Mouse (Mus musculus) E14TG2a.4 (cell line): ENCODE data around the gene Nrm.

Source experiments
- H3K27me3 ChIP-seq: 2 replicates; pipeline ENCODE4 v1.6.1; 2014; ENCODE audit warnings: low read length, control low read depth; ENCODE audit not compliant: insufficient read depth
- H3K36me3 ChIP-seq: 2 replicates; pipeline ENCODE4 v1.6.1; 2014; ENCODE audit warnings: low read length, control low read depth; ENCODE audit not compliant: insufficient read depth
- H3K4me1 ChIP-seq: replicated peaks from 2 replicates; pipeline ENCODE4 v1.6.1; 2014; ENCODE audit warnings: low read depth, low read length, control low read depth
- H3K4me3 ChIP-seq: replicated peaks from 2 replicates; pipeline ENCODE4 v1.5.1; 2014; ENCODE audit warnings: mild to moderate bottlenecking, low read length
- H3K9me3 ChIP-seq: 2 replicates; pipeline ENCODE4 v1.6.1; 2014; ENCODE audit warnings: low read length, control low read depth
- CTCF ChIP-seq: conservative IDR thresholded peaks from 2 replicates; pipeline ENCODE4 v1.5.1; 2014; ENCODE audit warnings: low read length
- NANOG ChIP-seq: IDR thresholded peaks from 2 replicates; pipeline ENCODE4 v1.6.1; 2014; ENCODE audit warnings: borderline replicate concordance, low read length, mixed read lengths
- POU5F1 ChIP-seq: IDR thresholded peaks from 2 replicates; pipeline ENCODE4 v1.6.1; 2014; ENCODE audit warnings: low read length, borderline replicate concordance

Nrm gene

DNA sequence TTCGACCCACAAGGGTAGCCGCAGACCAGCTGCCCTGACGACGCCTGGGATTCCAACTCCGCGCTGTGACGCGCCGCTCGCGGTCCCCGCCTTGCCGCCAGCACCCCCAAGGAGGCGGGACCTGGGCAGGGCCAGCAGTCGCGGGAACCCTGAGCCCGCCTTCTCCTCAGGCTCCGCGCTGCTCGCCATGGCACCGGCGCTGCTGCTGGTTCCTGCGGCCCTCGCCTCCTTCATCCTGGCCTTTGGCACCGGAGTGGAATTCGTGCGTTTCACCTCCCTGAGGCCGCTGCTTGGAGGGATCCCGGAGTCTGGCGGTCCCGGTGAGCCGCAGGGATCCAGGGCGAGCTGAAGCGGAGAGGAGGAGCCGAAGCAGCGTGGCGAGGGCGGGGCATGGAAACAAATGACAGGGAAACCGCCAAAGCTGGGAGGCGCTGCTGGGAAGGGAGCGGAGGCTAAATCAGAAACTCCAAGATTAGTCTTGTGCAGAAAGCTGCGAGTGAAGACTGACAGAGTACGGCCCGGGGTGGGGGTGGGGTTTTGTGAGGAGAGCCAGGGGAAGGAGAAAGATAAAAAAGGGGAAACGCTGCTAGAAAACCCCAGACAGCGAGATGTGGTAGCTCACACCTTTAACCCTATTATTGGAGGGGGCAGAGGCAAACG lies at the start of gene Nrm:
Gene Nrm (plus strand): TSS at position 121 of the 660 bp plus-strand sequence.
- Histone ChIP-seq H3K27me3 (no peaks in the 10 kb centered on the region), H3K9me3 (no peaks in the 10 kb centered on the region), H3K4me3 (peak within 1 kb of the TSS; percentile 94), H3K4me1 (peaks cover 80% of the 10 kb centered on the region), H3K36me3 (peaks cover 52% of the 10 kb centered on the region)
- TF ChIP-seq POU5F1: no peak
- no peak for TF ChIP-seq CTCF

GRCm38 (mm10) chr17:35812307-35812706 lies 48.8 kb upstream of the Nrm start:
- no peaks in the 10 kb centered on the region for H3K36me3 ChIP-seq
- no peak overlapping the region; the same call in 1 of the 2 replicates for H3K4me3 ChIP-seq
- H3K27me3 ChIP-seq: peaks cover 5% of the 10 kb centered on the region; the same call in 1 of the 2 replicates
- TF ChIP-seq CTCF (no peak), NANOG (no peak), POU5F1 (no peak)
- peaks cover 79% of the 10 kb centered on the region for H3K4me1 ChIP-seq
- no peaks in the 10 kb centered on the region for H3K9me3 ChIP-seq

DNA sequence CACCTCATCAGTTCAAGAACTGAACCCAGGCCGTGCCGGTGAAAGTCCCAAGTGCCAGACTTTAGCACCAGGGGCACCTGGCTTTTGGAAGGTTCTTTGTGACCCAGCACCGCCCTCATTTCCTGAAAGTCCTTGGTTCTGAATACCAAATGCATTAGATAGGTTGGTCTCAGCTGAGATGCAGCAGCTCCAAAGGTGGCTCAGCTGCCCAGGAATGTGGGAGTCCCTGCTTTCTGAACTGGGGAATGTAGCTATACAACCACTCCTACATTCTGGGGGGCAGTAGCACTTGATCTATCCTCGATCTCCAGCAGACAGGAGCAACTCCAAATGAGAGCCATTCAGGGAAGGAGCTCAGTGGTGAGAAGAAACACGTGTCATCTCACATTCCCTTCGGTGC lies 48.4 kb upstream of the Nrm start:
- Histone ChIP-seq H3K27me3 (peaks cover 5% of the 10 kb centered on the region; the same call in 1 of the 2 replicates), H3K4me1 (peaks cover 80% of the 10 kb centered on the region), H3K4me3 (no peak overlapping the region; the same call in 1 of the 2 replicates), H3K9me3 (no peaks in the 10 kb centered on the region), H3K36me3 (no peaks in the 10 kb centered on the region)
- TF ChIP-seq CTCF (no peak), NANOG (no peak), POU5F1 (no peak)

DNA sequence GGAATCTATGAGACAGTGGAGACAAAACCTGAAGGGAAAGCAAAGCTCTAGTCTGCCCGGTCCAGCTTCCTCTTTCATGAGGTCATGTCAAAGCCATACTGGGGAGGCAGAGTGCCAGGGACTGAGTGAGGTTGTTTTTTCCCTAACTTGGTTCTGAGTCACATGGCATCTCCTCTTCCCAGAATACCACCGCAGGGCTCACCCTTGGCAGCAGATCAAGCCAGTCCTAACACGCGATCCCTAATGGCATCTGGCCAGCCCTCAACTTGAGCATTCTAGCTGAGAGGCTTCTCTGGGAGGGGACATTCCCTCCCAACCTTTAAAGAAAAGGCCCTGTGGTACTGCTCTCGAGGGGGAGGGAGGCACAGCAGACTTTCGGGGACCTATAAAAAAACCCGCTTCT lies 47.9 kb upstream of the Nrm start:
- peaks cover 77% of the 10 kb centered on the region for H3K4me1 ChIP-seq
- peak overlapping the region; percentile 39 for H3K4me3 ChIP-seq
- H3K36me3 ChIP-seq: no peaks in the 10 kb centered on the region
- H3K9me3 ChIP-seq: no peaks in the 10 kb centered on the region
- TF ChIP-seq NANOG (no peak), CTCF (no peak), POU5F1 (no peak)
- peaks cover 5% of the 10 kb centered on the region; the same call in 1 of the 2 replicates for H3K27me3 ChIP-seq

DNA sequence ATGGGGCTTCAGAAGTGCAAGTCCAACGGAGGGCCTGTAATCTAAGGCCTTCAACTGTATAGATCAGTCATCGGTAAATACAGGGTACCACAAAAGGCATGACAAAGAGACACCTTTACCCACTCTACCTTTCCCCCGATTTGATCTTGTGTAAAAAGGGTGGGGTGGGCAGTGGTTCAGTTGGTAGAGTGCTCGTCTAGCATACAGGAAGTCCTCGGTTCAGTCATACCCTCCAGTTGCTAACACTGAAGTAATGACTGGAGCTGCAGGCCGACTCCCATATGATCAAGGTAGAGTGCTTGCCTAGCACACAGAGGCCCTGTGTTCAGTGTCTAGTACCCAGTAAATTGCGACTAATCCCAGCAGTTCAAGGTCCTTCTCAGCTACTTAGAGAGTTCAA lies 47.5 kb upstream of the Nrm start:
- Histone ChIP-seq H3K4me3 (peak overlapping the region; percentile 39; the same call in 1 of the 2 replicates), H3K27me3 (peaks cover 5% of the 10 kb centered on the region; the same call in 1 of the 2 replicates), H3K4me1 (peaks cover 73% of the 10 kb centered on the region), H3K36me3 (no peaks in the 10 kb centered on the region), H3K9me3 (no peaks in the 10 kb centered on the region)
- no peak for TF ChIP-seq CTCF
- no peak for TF ChIP-seq NANOG
- TF ChIP-seq POU5F1: no peak

DNA sequence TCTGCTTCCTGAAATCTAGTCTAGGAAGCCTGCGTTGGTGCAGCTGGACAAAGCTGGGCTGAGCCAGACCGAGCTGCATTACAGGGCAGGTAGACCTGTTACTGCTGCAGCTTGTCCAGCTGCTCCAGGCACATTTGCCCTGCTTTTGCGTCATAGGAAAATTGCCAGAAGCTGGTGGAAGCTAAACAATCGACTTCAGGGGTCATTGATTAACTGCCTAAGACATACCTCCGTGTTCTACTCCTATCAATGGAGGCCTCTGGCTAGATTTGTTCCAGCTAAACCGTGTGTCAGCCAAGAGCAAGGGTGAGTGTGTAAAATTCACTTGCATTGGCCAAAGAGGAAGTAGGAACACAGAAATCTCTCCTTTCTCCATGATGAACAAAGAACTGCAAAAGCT lies 46.4 kb upstream of the Nrm start:
- H3K9me3 ChIP-seq: no peaks in the 10 kb centered on the region
- no peak for TF ChIP-seq NANOG
- TF ChIP-seq POU5F1: no peak
- TF ChIP-seq CTCF: no peak

DNA sequence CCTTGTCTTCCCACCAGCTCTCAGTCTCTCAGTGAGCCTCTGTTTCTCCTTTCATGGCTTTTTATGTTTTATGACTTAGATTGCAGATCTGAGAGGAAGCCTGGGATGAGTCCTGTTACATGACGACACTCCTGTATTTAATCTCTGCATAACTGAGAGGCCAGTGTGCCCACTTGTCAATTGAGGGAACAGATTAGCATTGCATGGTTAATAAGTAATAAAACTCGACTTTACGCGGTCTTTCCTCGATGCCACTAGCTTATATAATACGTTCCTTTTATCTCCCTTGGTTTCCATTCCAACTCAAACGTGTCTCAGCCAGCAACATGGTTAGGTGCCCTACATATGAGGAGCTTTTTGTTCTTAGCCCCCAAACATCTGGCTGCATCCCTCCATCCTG lies 45.3 kb upstream of the Nrm start:
- peaks cover 63% of the 10 kb centered on the region for H3K4me1 ChIP-seq
- H3K9me3 ChIP-seq: no peaks in the 10 kb centered on the region
- H3K27me3 ChIP-seq: peaks cover 13% of the 10 kb centered on the region
- TF ChIP-seq NANOG (no peak), POU5F1 (no peak), CTCF (no peak)
- H3K4me3 ChIP-seq: no peak overlapping the region
- no peaks in the 10 kb centered on the region for H3K36me3 ChIP-seq

More for the DNA sequence above, 46.4 kb upstream of the Nrm start:
- Histone ChIP-seq H3K36me3 (no peaks in the 10 kb centered on the region), H3K27me3 (peaks cover 9% of the 10 kb centered on the region), H3K4me1 (peaks cover 67% of the 10 kb centered on the region), H3K4me3 (no peak overlapping the region)

- Histone ChIP-seq H3K9me3 (no peaks in the 10 kb centered on the region), H3K27me3 (peaks cover 14% of the 10 kb centered on the region), H3K4me3 (no peak overlapping the region), H3K4me1 (peaks cover 61% of the 10 kb centered on the region), H3K36me3 (no peaks in the 10 kb centered on the region)
- no peak for TF ChIP-seq CTCF
- no peak for TF ChIP-seq POU5F1
- no peak for TF ChIP-seq NANOG
Measured at GRCm38 (mm10) chr17:35816686-35817085, 44.4 kb upstream of the Nrm start.
